Mouse (Mus musculus): ENCODE results near the gene Rab20.

DNA sequence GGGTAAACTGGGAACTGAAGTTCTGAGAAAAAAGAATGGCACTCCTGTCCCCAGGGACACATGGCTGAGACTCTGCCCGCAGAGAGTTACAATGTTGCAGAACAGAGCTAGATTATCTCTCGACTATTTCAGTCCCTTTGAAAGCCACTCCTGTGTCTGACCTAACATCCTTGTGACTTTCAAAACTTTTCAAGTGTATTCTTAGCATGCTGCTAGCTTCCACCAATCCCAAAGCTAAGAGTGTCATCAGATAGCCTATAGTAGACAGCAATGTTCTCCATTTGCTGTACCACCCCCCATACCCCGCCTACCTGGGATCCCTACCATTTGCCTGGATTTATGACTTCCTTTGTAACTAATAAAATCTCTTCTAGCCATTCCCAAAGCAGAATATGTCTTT lies 4.0 kb upstream of the Rab20 start:
- TF ChIP-seq POLR2A (IDR thresholded peaks at IDR 0.05; ENCODE audit: low read depth, low read length) (no peak), CTCF (IDR thresholded peaks at IDR 0.05; ENCODE audit: extremely low read depth, insufficient read depth, insufficient read length, insufficient replicate concordance) (no peak)

Measured in spleen, adult 2 months (tissue).